In genomic region chr7:51748633-51749303, GRCm38 (mm10) we compare ENCODE assay signal across 10 mouse cellular contexts.
DNase-seq lines count a peak whose midpoint lies in the region; ATAC-seq lines count a peak whose summit lies in the region.
"Had no signal": no experiment of that assay in that cellular context is flagged by ENCODE, and none has a peak within 500 bp of the region (broad histone marks: within the 10 kb centered on the region; RNA-seq: fewer than 3 reads in every experiment).

No protein-coding gene starts in this region.

- no peak for DNase-seq in frontal cortex, postnatal 25 days (ENCODE audit: low spot score in 2 of 2)
- peak; percentile 69 for DNase-seq in forebrain, embryonic 11.5 days (ENCODE audit: low spot score)
- peak; percentile 17 to 19 for DNase-seq in layer of hippocampus, adult 8-10 months (ENCODE audit: low spot score in 2 of 2)
- DNase-seq in thymus, adult 18-20 months, result no peak
- no peak for DNase-seq in heart, postnatal 25 days (ENCODE audit: low spot score)
- DNase-seq: cerebellum, adult 9-11 months had no signal

- no peaks in the 10 kb centered on the region for H3K27me3 ChIP-seq in forebrain, embryonic 11.5 days (ENCODE audit: control insufficient read depth, insufficient read depth, low read length)
- no peaks in the 10 kb centered on the region for H3K27me3 ChIP-seq in neural tube, embryonic 14.5 days (ENCODE audit: control insufficient read depth, insufficient read depth, low read length)
- H3K27me3 ChIP-seq in liver, embryonic 12.5 days (replicated peaks), result no peaks in the 10 kb centered on the region

- no peak overlapping the region for H3K4me3 ChIP-seq in forebrain, embryonic 11.5 days (ENCODE audit: low read depth, low read length)
- no peak overlapping the region for H3K4me3 ChIP-seq in neural tube, embryonic 14.5 days (ENCODE audit: low read depth, low read length)
- H3K4me3 ChIP-seq in liver, embryonic 12.5 days, result no peak overlapping the region
- H3K4me3 ChIP-seq: myocyte had no signal

- H3K9ac ChIP-seq in forebrain, embryonic 11.5 days (ENCODE audit: low read length), result no peak overlapping the region; the same call in 1 of the 2 replicates
- peak overlapping the region; percentile 11; the same call in 1 of the 2 replicates for H3K9ac ChIP-seq in neural tube, embryonic 14.5 days (replicated peaks; ENCODE audit: low read depth, low read length)
- no peak overlapping the region for H3K9ac ChIP-seq in liver, embryonic 12.5 days

- ATAC-seq in frontal cortex, adult (ENCODE audit: low TSS enrichment), result peak; percentile 69
- ATAC-seq in forebrain, embryonic 11.5 days (replicated peaks; ENCODE audit: low FRiP score), result peak; percentile 92
- peak; percentile 91 for ATAC-seq in neural tube, embryonic 14.5 days (ENCODE audit: low read depth)
- ATAC-seq in liver, embryonic 12.5 days, result no peak

- no peaks in the 10 kb centered on the region; the same call in none of the 2 replicates for H3K4me1 ChIP-seq in forebrain, embryonic 11.5 days (replicated peaks; ENCODE audit: control insufficient read depth, insufficient read depth, low read length)
- peaks cover 18% of the 10 kb centered on the region for H3K4me1 ChIP-seq in neural tube, embryonic 14.5 days (ENCODE audit: control insufficient read depth, insufficient read depth, low read length)
- H3K4me1 ChIP-seq in liver, embryonic 12.5 days, result no peaks in the 10 kb centered on the region

- H3K27ac ChIP-seq in forebrain, embryonic 11.5 days (ENCODE audit: low read depth, low read length), result peak overlapping the region; percentile 72; the same call in 1 of the 2 replicates
- H3K27ac ChIP-seq in neural tube, embryonic 14.5 days (ENCODE audit: low read depth, low read length), result peak overlapping the region; percentile 82
- no peak overlapping the region for H3K27ac ChIP-seq in liver, embryonic 12.5 days

- no peaks in the 10 kb centered on the region for H3K9me3 ChIP-seq in forebrain, embryonic 11.5 days (ENCODE audit: control insufficient read depth, low read length)
- H3K9me3 ChIP-seq in neural tube, embryonic 14.5 days (ENCODE audit: control insufficient read depth, low read length), result no peaks in the 10 kb centered on the region
- H3K9me3 ChIP-seq in liver, embryonic 12.5 days (replicated peaks), result no peaks in the 10 kb centered on the region

- intact Hi-C loops in heart, postnatal 25 days (cut with DNase I), result no loop called here

- 47% methylated on average over 10 of the region's 10 CpGs for WGBS in forebrain, embryonic 11.5 days
- WGBS in neural tube, embryonic 14.5 days, result 17% methylated on average over 10 of the region's 10 CpGs
- 62% methylated on average over 10 of the region's 10 CpGs for WGBS in liver, embryonic 12.5 days (ENCODE audit: insufficient replicate concordance)

- H3K36me3 ChIP-seq in forebrain, embryonic 11.5 days (ENCODE audit: control insufficient read depth, insufficient read depth, low read length), result no peaks in the 10 kb centered on the region
- no peaks in the 10 kb centered on the region for H3K36me3 ChIP-seq in neural tube, embryonic 14.5 days (ENCODE audit: control insufficient read depth, insufficient read depth, low read length)
- no peaks in the 10 kb centered on the region for H3K36me3 ChIP-seq in liver, embryonic 12.5 days

- peak overlapping the region; percentile 29; the same call in 1 of the 2 replicates for H3K4me2 ChIP-seq in forebrain, embryonic 11.5 days (ENCODE audit: low read depth, low read length, severe bottlenecking)
- peak overlapping the region; percentile 32 for H3K4me2 ChIP-seq in neural tube, embryonic 14.5 days (ENCODE audit: low read depth, low read length)
- H3K4me2 ChIP-seq in liver, embryonic 12.5 days, result no peak overlapping the region

Comparison
In these comparisons a context has a peak if more than half of its experiments do, and no peak if none do; other contexts are left out.
1. DNase-seq: peak in forebrain, embryonic 11.5 days (single experiment) and layer of hippocampus, adult 8-10 months (2 of 2); none in frontal cortex, postnatal 25 days (0 of 2), thymus, adult 18-20 months (0 of 2) and heart, postnatal 25 days (single experiment).